Mouse (Mus musculus): ENCODE data around the gene Adamts2.

DNA sequence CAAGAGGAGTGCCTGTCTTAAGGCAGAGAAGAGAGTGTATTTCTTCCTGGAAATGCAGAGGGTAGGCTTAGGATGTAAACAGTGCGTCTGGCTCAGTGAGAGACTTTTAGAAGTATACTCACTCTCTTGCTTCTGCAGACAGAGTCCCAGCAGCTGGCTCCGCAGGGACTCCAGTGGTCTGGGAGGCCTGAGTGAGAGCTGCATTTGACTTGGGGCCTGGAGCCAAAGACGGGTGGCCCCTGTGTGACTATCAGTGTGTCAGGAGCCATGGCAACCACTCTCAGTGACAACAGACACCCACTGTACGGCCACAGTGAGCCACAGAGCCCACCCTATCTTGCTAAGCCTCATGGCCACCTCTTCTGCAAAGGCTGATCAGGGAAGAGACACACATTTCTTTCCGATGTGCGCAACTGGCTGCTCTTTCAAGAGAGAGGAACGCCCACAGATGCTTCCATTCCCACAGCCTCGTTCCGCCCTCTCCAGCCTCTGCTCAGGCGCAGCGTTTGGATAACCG lies 115.6 kb downstream of the Adamts2 start:
- TF ChIP-seq EP300 (IDR thresholded peaks at IDR 0.05; ENCODE audit: low read depth) (no peak), CTCF (IDR thresholded peaks at IDR 0.05; ENCODE audit: low read depth) (no peak)
